Mouse (Mus musculus): Measurements from ENCODE around the gene Ccdc33.

Ccdc33 gene

DNA sequence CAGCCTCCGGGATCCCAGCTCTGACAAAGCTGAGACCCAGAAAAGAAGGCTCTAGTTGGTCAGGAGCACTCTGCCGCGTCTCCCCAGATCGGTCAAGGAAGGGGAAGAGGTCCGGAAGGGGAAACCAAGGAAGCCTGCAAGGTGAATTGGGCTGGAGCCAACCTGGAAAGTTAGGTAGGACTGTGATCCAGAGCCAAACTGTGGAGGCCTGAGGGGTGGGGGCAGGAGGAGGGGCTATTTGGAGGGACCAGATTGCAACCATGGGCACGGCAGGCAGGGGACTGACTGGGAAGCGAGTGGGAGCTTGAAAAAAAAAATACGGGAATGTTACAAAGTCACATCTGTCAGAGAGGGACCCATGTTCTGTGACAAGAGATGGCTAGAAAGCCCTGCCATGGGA is 10.9 kb upstream of the Ccdc33 start:
- DNase-seq (ENCODE audit: low read depth): no peak

DNA sequence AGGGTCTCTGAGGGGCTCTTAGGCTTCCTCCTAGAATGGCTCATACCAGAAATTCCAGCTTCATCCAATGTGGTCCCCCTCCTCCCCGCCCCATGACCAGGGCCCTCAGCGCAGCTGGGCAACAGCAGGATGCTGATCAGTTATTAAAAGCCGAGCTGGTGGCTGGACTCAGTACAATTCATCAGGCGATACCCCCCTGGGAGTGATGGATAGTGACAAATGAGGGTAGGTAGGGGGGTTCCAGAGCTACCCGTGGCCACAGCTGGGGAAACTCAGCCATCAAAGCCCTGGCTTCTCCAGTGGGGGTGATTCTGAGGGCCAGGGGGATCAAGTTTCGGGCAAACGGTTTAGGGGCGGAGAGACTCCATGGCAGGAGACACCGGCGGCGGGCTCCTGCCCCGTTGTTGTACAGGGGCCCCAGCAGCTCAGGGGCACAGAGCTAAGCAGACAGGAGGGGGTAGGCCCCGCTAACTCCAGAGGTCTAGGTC is 10.3 kb upstream of the Ccdc33 start:
- no peak for DNase-seq (ENCODE audit: low read depth)

DNA sequence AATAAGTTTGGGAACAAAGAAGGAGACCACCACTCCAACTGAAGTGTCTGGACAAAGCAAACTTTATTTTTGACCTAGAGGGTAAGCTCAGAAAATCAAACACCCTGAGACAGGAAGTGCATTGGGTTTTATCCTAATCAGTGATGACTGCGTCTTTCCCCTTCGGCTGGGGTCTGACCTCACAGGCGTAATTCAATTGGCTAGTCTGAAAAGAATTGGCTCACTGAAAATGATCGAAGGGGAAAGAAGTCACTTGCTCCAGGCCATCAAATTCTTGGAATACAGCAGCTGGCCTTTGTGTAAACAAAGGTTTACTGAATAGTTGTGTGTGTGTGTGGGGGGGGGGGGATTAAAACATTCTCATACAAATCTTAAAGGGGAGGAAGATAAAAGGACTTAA is 7.2 kb upstream of the Ccdc33 start:
- DNase-seq (ENCODE audit: low read depth): no peak

DNA sequence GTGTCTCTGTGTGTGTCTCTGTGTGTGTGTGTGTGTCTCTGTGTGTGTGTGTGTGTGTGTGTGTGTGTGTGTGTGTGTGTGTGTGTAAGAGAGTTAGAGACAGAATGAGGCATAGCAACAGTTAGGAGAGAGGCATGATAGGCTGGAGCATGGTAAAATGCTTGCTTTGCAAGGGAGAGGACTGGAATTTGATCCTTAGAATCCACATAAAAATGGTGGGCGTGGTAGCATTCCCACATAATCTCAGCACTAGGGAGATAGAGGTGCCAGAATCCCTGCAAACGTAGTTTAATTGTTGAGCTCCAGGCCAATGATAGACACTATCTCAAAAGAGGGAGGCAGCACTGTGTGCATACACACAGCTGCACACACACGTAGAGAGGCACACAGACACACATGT is 6.5 kb upstream of the Ccdc33 start:
- no peak for DNase-seq (ENCODE audit: low read depth)

DNA sequence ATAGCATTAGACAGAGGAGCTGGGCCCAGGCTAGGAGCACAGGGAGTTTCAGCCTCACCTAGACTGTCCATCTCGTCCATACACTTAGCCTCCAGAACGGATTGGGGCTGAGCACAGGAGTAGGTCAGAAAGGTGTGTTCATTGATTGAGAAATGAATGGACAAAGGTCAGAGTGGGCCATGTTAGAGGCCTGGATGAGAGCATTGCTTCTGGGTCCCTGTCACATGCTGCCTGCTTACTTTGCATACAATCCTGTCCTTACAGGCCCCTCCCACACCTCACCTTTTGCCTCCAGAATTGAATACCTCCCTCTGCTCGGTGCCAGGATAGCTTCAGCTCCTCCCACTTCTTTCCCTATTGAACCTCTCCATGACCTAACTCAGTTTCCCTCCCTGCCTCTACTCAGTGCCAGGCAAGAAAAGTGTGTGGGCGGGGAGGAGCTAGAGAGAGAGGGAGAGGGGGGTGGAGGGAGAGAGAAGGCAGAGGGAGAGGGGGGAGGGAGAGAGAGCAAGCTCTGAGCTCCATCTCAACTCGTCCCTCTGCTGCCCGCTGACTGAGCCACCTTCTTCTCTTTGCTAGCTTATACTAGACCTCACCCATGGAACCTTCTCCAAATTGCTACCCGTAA is 2.5 kb downstream of the Ccdc33 start:
- no peak for DNase-seq (ENCODE audit: low read depth)

DNA sequence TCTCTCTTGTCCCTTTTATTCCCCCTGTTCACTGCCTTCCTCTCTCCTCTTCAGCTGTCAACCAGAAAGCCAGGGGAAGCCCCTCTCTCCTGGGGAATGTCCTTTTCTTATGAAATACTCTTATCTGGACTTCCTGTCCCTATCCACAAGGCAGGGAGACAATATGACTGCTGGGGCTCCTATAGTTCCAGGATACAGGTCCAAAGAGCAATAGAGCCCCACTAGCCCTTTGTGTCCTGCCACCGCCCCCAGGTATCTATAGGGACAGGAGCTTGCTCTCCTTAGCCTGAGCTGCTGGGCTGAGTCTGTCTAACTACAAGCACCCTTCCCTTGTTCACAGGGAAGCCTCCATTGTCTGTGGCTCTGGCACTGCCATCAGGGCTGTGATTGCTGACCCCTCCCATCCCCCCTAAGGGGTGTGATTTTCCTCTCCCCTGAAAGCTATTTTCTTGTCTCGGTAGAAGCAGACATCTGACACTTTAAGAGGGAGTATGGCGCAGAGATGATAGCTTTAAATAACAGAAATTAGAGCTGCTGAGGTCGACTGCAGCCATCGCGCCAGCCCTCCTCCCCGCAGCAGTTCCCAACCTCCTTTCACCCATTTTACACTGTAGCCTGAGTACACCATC is 3.2 kb downstream of the Ccdc33 start:
- no peak for DNase-seq (ENCODE audit: low read depth)

DNA sequence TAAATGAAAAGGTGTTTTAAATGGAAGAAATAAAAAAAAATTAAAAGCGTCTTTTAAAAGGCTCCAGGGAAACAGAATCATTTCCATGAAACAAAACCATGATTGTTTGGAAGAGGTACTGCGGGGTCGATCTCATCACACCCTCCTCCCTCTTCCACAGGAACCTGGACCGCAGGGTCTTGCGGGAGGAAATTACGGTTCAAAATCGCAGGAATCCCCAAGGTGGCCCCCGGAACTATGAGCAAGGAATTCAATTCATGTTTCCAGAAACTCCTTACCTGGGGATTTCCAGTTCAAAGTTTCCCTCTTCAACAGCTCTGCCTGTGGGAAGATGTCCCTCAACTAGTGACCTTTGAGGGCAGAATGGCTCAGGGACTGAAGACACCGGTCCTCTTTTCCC is 4.6 kb downstream of the Ccdc33 start:
- DNase-seq (ENCODE audit: low read depth): no peak

DNA sequence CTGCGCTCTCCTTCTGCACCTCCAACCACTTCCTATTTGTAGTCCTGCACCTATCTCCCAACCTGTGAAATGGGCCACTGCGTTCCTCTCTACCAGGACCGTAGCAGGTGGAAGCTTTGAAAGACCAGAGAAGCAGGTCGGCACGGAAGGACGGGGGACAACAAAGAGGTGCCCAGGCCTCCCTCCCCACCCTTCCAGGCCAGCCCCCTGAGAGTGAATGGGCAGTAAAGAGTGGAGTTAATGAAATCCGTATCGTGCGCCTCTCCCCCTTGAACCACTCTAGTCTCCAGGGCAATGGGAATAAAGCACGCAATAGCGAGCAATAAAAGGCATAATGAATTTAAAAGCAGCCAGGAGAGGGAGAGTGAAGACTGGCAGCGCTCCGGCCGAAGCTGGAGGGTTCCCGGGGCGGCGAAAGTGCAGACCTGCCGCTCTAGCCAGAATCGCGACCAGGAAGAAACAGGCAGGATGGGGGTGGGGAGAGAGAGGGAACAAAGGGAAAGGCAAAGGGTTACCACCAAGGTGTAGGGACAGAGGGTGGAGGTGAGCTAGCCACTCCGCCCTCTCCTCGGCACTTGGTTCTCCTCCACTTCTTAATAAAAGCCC is 5.2 kb downstream of the Ccdc33 start:
- peak; percentile 40 for DNase-seq (ENCODE audit: low read depth)

DNA sequence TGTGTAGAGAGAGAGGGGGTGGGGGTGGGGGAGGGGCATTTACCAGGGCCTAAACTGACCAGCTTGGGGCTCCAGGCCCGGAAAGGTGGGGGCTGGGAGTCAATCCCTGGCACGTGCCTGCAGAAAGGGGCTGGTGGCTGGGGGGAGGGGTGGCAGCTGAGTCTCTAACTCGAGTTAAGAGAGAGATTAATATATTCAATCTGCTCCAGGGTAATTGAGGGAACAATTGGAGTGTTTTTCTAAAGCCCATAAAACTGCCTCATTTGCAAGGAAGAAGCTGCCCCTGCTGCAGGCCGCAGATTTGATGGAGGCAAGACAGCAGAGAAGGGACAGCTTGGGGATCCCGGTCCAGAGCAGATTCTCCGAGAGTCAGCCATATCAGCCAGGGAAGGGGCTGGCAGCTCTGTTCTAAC is 5.8 kb downstream of the Ccdc33 start:
- no peak for DNase-seq (ENCODE audit: low read depth)

DNA sequence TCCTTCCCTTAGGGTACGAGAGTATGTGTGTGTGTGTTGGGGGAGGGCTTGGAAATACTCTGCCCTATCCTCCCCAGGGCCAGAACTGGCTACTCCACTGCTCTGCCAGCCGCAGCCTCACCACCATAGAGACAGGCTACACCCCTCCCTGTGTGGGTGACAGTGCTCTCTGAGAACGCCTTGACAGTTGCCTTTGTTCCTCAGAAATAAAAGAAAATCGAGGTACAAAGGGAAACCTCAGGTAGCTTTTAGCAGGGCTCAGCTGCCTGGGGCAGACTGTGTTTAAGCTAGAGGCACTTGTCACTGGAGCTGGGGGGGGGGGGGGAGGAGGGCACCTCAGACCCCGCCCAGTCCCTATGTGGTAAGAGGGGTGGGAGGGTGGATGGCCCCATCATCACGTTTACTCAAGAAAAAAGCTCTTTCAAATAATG is 6.3 kb downstream of the Ccdc33 start:
- DNase-seq (ENCODE audit: low read depth): peak; percentile 92

DNA sequence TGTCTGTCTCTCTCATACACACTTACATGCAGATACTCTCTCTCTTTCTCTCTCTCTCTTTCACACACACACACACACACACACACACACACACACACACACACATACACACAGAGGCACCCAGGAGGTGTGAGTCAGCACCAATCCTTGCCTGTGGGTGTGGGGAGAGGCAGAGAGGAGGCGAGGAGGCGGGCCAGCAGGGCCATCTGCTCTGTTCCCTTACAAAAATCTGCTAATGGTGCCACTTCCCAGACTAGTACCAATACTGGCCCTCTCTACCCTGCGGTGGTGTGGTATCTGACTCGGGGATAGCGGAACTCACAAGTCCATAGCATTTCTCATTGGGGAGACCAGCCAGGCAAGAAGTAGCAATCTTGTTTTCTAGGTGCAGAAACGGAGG is 7.2 kb downstream of the Ccdc33 start:
- DNase-seq (ENCODE audit: low read depth): peak; percentile 56

DNA sequence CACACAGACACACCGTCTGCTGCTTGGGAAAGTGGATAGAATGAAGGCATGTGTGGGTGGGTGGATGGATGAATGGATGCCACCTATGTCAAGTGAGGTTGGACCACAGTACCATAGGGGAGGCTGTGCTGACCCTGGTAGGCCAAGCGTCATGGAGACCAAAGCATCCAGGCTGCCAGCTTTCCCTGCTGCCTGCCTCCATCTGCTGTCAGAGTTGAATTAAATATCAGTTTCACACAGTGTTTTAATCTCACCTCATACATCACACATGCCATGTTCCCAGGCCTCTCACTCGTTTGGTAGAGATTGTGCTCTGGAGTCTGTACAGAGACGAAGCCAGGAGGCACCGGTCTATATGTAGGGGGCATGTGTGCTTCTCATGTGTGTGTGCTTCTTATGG is 7.8 kb downstream of the Ccdc33 start:
- no peak for DNase-seq (ENCODE audit: low read depth)

DNA sequence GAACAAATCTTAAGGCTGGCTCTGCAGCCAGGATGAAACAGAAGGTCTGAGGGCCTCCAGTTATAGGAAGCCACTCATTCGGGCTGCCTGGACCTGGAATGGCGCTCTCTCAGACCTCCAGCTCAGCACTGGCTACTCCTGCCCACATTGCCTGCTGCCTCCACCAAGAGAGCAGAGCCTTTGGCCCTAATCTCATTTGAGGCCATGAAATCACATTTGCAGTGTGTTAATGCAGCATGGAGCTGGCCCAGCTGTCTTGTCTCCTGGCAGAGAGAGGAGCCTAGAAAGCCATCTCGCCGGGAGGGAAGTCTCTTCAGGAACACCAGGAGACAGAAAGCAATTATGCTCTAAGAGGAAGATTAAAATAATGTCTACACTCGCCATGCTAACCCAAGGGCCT is 11.1 kb downstream of the Ccdc33 start:
- DNase-seq (ENCODE audit: low read depth): no peak

DNA sequence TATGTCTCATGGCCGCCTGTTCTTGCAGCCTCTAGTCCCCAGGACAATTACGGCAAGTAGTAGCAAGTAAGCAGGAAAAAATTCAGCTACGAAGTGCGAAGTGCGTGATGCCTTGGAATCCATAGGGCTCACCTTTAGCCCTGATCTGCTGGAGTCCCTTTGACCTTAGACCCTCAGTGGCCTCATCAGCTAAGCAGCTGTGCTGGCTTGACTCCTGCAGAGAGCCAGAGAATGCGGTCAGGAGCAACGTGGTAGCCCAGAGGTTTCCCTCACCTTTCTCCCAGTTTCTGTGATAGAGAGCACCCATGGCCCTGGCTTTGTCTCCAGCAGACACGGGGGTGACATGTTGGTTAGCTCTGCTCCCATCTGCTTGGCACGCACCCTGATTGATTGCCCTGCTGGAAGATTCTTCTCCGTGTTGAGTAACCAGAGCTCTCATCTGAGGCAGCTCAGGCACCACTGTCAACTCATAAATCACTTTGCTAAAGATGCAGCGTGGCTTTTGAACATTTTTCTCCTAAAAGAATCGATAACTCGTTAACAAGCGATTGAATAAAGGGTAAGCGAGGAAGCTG is 12.9 kb downstream of the Ccdc33 start:
- DNase-seq (ENCODE audit: low read depth): no peak

DNA sequence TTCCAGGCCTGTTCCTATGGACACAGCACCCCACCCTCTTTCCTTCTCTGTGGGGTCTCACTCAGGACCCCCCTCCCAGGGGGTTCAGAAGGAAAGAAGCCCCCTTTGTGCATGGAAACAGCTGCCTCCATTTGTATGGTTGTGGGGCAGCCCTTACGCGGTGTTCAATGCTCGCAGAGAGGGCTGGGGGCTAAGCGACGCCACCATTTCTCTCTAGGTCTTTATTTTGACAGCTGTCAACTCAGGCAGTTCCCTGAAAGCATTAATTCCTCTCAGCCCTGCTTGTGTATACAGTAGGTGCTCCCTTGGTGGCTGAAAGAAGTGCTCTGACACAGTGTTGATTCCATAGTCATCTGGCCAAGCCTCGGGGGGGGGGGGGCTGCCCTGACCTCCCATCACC is 15.0 kb downstream of the Ccdc33 start:
- DNase-seq (ENCODE audit: low read depth): no peak

DNA sequence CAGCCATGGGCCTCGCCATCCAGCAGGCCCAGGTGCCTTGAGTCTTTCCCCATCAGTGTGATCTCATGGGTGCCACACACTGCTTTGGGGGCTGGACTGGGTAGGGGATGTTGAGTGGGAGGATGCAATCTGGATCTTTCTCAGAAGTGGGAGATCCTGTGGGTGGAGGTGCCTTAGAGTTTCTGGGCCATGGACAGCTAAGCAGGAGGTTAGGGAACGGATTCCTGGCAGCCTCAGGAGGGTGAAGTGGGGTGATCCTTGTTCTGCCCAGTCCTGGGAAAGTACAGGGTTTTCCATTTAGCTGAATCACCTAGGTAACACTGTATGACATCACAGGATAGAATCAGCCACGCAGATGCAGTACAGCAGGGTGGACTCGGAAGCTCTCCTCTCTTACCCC is 16.6 kb downstream of the Ccdc33 start:
- DNase-seq (ENCODE audit: low read depth): no peak

DNA sequence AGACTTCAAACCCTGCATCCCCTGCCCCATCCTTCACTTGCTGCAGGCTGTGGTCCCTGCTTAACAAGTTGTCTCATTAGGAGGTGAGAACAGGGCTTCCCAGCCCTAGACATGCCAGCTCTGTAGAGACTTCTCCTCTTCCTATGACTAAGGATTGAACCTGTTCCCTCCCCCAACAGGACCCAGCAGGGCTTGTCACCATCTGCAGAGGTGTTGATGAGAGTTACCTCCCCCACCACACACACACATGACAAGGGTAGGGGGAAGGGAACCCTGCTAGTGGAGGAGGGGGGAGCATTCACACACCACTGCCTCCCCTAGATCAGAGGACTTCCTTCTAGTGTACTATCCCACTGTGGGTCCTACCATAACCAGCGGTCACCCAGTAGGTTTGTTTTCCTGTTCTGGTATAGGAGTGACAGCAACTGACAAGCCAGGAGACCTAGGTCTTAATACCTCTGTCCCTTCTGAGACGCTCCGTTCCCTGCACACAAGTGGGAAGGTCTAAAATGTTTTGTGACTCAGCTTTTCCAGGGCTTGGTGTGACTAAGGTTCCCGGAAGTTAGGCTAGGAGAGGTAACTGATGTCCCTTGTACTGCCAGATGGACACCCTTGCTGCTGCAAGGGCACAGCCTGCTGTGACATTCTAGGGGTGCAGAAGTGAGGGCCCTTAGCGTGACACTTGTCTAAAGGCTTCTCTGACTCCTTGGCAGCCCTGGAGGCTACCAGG is 18.6 kb downstream of the Ccdc33 start:
- no peak for DNase-seq (ENCODE audit: low read depth)

DNA sequence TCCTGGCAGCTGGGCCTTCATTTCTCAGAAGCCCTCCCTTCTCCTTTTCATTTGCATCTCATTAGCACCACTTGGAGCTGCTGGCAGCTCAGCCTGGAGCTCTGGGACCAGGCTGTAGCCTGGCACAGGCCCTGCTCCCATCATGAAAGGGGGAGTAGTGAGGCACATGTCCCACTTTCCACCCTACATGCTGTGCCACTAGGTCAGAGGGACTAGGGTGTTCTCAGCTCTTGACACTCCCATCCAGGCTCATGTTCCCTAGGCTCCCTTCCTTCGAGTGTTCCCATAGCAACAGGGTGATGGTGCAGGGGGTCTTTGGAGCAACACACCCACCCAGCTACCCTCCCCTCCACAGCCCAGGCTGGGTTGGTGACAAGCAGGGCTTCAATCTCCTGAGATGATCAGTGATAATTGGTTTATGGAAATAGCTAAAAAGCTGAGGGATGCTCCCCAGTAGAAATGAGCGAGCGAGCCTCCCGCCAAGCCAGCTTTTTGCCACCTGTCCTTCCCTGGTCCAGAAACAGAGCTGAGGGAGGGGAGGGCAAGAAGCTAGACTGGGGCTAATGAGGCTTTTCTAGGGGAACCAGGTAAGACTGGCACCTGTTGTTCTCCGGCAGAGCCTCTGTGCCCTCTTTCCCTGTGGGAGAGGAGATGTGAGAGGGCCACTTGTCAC is 21.9 kb downstream of the Ccdc33 start:
- DNase-seq (ENCODE audit: low read depth): no peak

DNA sequence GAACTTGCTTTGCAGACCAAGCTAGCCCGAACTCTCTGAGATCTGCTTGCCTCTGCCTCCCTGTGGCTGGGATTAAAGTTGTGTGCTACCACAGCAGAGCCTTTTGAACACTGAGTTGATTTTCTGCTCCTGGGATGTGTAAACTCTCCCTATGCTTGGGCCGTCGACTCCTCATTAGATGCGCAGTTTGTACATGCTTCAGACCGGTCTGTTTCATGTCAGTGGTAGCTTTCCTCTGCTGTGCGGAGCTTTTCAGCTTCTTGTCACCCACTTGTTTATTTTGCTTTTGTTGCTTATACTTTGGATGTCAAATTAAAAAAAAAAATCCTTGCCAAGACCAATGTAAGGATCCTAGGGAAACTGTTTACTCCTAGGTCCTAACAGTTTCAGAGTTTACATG is 22.6 kb downstream of the Ccdc33 start:
- DNase-seq (ENCODE audit: low read depth): no peak

DNA sequence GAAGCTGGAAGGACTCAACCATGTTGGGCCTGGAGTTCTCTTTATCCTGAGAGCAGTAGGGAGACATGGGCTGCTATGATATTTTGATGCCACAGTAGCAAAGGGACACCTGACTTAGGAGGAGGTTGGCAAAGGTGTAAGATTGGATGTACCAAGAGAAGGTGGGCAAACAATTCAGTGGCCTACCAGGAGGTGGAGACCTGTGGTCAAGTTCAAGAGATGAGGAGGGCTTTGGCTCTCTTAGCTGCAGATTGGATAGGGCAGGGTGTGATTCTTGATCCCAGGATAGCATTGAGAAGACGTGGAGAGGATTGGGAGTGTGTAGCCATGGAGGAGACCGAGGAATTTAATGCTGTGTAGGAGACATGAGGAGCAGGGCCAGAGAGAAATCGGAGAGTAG is 24.8 kb downstream of the Ccdc33 start:
- no peak for DNase-seq (ENCODE audit: low read depth)

DNA sequence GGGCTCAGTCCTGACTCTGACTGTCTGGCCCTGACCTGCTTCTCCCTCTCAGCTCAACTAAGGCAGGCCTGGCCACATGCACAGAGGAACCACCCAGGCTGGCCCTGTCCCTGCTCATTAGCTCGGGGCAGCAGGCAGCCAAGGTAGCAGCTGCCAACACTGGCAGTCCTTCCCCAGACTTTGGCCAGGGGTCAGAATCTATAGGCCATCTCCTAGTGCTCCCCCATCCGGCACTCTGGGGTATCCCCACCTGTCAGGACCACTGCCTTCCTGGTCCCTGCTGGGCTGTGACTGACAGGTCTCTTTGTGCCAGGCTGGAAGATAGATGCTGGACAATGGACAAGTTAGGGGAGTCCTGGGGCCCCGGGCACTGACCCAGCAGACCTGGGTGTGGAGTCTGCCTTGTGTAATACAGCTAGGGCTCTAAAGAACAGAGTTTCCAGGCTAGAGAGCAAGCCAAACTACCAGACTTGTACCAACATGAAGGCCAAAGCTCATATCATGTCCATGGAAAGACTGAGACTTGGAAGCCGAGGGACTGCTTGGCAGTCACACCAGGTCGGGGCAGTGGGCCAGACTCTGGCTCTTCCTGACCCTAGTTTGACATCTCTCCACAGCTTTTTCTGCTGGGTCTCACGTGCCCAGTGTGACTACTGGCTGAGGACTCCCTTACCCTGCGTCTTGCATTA is 25.9 kb downstream of the Ccdc33 start:
- DNase-seq (ENCODE audit: low read depth): no peak
